Mouse (Mus musculus): ENCODE results near the gene Sox6.

DNA sequence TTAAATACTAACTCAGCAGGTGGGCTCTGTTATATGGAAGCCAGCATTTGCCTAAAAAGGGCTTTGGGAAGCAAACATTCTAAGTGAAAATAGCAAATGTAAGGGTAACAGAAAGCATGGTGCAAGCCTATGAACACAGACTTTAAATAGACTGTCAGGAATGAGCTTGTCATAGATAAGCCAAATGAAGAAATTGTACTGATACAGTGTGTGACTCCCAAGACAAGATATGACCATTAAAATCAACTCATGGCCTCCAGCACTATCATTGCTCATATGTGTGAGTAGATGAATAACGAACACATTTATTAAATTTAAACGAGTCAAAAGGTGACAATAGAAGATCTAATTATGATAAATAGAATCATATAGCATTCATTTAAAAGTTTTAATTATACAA, 64.1 kb downstream of the Sox6 start:
- TF ChIP-seq ZNF384 (IDR thresholded peaks at IDR 0.05; ENCODE audit: low read depth, low read length) (no peak), HCFC1 (IDR thresholded peaks at IDR 0.05; ENCODE audit: borderline replicate concordance, insufficient read depth, low read length) (no peak)
